Mouse (Mus musculus) heart, postnatal 10 days (tissue): ENCODE data around the gene Gm10135. TPM values are rescaled to one million over a fixed set of nuclear protein-coding genes. Genes with fewer than 3 reads are reported as not detected.
"Not testable (repeated sequence)": the region's sequence is repeated elsewhere in the genome, so short reads cannot be mapped to it uniquely, and the experiment has no call there.

Source experiments
- DNase-seq, 2 experiments: peaks; one replicate each; pipeline ENCODE4 v3.0.0; 2021
- intact Hi-C: fragments of 180-260 bp; cut with DNase I; formaldehyde crosslinking; loops from one replicate; pipeline ENCODE4 v1.15.1; 2025
- total RNA-seq, 2 experiments: library from RNA; stranded (reverse); gene quantifications; 2 replicates each; pipeline ENCODE4 v1.2.3; 2021

Gm10135 gene
- total RNA-seq, 2 experiments from 2014 or later = not detected

DNA sequence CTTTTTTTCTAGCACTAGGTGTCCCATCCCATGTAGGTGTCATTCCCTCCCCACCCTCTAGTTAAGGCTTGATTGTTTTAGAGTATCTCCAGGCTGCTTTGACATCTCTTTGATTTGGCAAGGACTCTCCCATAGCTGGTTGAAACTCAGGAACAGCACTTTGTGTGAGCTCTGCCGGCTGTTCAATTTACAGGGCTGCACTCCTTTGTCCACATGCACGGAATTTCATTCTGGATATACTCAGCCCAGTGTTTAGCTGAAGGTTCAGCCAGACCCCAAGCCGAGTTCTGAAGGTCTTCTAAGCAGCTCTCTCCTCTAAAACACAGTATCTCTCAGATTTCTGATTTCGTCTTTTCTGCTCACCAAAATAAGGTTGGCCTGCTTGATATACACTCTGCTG is 2.1 kb downstream of the Gm10135 start:
- no peak for DNase-seq
- intact Hi-C loops = no loop called here

DNA sequence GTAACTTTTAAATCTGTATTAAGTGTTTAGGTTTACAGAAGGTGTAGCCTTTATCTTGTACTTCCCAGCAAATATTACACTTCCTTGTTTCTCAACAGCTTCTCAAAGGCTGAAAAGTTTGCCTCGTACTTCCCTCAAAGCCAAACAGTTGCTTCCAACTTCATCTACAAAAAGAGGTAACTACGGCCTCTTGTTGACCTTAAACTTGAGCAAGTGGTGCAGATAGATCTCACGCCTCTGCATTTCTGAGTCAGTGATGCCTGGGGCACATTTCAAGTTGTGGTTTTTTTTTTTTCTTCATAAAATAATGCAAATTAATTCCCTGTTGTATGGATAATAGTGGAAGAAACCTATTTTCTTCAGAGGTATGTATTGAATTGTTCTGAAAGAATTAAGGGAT is 8.8 kb downstream of the Gm10135 start:
- DNase-seq = no peak
- intact Hi-C loops = no loop called here

DNA sequence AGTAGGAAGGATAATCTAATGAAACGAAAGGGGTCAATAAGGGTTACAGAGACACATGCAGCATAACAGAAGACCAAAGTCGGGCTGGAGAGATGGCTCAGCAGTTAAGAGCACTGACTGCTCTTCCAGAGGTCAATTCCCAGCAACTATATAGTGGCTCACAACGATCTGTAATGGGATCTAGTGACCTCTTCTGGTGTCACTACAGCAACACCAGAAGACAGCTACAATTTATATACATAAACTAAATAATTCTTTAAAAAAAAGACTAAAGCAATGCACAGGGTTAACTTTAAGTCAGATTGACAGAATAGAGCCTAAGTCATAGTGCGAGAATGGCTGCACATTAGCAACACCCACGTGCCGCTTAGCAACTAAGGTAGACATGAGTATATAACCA is 14.4 kb downstream of the Gm10135 start:
- intact Hi-C loops = no loop called here
- no peak for DNase-seq

DNA sequence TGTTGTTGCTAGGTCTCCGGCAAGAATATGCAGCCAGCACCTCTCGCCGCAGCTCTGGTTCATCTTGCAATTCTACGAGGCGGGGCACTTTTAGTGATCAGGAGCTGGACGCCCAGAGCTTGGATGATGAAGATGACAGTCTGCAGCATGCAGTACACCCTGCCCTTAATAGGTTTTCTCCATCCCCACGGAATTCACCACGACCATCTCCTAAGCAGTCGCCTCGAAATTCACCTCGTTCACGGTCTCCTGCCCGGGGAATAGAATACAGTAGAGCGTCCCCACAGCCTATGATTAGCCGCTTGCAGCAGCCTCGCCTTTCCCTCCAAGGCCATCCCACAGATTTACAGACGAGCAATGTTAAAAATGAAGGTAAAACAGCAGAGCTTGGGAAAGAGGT is 17.2 kb downstream of the Gm10135 start:
- intact Hi-C loops = loop anchor here (5.0 kb wide), 1 partner anchor 65 kb away; no protein-coding TSS in a partner anchor
- DNase-seq = no peak

DNA sequence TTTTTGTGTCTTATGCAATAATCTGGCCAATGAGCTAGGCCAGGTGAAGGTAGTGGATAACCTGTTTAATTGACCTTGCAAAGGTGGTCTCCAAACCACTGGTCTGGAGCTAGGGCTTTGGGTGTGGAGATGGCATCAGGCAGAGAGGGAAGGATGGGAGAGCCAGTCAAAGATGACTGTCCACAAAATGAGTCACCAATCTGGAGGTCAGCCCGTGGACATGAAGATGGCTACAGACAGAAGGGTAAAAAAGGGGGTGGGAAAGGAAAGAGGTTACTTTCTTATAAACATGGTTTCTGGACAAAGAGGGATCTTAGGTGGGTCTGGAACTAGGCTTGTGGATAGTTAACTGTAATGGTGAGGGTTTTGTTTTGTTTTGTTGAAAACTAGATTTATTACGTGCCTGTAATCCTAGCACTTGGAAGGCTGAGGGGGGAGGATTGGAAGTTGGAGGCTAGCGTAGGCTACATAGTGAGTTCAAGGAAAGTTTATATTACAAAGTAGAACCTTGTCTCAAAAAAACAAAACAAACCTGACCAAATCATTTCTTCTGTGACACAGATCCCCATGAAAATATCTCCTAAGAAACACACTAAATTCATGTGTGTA is 20.4 kb downstream of the Gm10135 start:
- DNase-seq = no peak
- intact Hi-C loops = no loop called here

DNA sequence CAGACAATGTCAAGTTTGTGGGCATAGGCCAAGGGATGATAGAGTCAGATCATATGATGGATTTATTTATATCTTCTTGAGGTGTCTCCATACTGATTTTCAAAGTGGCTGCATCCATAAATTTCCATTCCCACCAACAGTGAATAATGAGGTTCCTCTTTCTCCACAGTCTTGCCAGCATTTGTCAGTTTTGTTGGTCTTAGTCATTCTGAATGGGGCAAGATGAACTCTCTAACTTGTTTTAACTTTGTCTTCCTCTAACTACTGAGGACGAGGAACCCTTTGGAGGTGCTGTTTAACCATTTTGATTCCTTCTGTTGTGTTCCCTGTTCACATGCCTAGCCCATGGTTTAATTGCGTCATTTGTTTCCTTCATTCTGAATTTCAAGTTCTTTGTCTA is 24.2 kb downstream of the Gm10135 start:
- intact Hi-C loops = no loop called here
- DNase-seq = no peak

DNA sequence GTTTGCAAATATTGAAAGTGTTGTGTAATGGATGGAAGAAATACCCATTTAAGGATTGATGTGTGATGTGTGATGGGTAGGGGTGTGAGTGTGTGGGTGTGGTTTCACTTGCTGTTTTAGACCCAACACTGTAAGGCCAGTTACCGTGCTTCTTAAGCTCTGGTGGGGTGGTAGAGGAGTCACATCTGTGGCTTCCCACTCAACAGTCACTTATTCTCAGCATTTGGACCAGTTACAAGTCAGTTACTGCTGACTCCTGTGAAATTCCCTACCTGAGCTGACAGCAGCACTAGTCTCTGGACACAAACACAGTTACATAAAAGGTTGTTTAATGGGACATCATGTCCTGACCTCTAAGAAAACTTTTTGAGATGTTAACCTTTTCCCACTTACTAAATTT is 26.4 kb downstream of the Gm10135 start:
- intact Hi-C loops = no loop called here
- DNase-seq = no peak

DNA sequence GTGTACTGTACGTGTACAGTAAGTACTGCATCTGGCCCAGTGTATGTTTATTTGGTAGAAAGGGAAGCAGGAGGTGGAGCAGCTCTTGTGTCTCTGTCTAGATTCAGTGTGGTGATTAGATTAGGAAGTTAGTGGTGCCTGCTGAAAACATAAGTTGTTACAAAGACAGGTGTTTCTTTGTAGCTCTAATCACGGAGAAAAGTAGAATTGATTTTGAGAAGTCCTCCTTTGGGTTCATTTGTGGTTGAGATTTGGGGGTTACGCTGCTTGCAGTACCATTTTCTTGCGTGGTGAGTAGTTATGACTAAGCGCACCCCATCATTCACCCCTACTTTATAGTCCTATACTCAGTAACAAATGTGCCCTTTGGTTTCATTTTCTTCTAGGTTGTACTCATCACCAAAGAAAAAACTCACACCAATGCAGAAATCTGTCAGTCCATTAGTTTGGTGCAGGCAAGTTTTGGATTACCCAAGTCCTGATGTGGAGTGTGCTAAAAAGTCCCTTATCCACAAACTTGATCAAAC is 33.5 kb downstream of the Gm10135 start:
- DNase-seq = no peak
- intact Hi-C loops = no loop called here

DNA sequence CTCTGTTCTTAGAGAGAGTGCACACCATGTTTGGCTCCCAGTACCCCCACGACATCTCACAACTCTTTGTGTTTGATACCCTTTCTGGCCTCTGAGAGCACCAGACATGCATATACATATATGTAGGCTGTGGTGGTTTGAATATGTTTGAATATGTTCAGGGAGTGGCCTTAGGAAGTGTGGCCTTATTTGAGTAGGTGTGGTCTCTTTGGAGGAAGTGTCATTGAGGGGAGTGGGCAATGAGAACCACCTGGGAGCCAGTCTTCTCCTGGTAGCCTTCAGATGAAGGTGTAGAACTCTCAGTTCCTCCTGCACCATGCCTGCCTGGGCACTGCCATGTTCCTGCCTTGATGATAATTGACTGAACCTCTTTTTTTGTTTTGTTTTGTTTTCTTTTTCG is 35.2 kb downstream of the Gm10135 start:
- intact Hi-C loops = no loop called here
- no peak for DNase-seq

DNA sequence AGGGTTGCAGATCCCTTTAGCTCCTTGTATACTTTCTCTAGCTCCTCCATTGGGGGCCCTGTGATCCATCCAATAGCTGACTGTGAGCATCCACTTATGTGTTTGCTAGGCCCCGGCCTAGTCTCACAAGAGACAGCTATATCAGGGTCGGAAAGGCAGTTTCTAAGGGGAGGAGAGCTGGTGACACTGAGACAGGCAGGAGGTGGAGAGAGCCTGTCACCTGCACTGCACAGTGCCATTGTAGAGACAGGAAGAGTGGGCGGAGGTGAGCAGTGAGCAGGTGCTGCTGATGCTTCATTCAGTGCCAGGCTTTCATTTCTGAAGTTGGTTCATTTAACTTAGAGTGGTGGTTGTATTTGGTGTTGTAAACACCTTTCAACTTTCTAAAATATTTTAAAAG is 36.1 kb downstream of the Gm10135 start:
- intact Hi-C loops, DNase-seq: not testable (repeated sequence)

DNA sequence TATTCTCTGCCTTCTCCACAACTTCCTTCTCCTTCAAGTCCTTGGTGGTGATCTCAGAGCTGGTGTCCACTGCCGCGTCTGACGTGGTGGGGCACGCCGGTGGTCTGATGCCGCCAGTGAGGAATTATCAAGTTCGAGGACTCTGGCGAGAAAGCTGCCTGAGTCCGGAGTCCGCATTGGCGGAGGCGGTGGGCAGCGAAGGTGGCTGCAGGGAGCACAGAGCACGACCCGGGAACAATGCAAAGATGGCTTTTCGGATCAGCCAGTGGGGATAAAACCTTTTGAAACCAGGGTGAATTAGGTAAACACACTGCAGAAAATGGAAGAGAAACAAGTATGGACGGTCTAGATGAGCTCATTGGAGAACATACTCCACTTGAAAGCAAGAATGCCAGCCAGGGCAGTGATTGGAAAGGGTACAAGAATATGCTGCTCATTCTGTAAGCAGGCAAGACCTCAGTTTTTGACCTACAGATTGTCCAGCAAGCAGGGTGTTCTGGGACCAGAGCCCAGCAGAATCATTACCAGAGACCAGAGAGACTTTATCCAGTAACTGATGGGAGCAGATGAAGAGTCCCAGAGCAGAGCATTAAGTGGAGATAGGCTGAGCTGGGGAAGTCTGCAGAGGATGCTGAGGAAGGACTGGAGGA is 41.4 kb downstream of the Gm10135 start:
- intact Hi-C loops = no loop called here
- no peak for DNase-seq

DNA sequence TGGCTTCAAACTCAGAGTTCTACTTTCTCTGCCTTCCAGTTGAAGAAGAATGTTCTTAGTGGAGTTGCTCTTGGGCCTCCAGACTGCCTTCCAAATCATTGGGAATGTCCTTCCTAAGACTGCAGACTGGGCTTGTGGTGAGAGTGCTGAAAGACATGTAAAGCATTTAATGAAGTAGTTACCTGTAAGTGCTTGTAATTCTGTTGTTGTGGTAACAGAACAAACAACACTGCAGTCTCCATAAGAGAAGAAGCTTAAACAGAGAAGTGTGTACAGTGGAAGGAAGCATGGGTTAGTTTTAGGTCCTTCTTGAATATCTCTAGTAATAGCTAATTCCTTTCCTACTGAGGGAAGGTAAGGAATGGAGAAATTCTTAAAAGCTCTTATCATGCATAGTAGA is 47.4 kb downstream of the Gm10135 start:
- intact Hi-C loops = no loop called here
- no peak for DNase-seq

DNA sequence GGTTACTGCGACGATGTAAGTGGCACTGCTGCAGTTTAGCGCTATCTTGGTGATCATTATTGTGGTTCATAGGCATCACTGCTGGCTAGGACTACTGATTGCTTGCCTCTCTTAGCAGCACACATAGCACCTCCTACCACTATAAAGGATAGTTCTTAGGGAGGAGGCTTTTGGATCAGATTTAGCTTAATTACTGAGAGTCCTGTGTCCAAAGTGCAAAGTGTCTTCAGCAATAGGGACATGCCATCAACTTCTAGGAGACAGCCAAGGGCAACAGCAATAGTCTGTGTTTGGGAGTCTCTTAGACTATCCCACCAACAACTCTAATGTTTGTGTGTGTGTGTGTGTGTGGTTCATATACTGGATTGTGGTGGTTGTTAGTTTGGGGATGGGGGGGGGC is 51.7 kb downstream of the Gm10135 start:
- intact Hi-C loops = no loop called here

DNA sequence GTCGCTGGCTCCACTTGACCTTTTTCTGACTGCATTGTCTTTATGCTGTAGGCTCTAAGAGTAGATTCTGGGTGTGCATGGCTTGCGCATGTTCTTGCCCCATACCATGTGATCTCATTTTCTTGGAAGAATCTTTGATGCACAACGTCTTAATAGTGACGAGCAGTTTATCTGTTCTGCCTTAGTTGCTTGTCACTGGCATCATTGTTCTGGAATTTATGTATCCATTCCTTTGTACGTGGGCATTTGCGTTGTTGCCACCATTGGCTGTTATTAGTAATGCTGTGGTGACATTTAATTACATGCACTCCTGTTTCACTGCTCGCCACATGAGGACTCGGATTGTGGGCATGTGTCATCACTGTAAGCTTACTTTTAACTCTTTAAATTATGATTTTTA is 53.3 kb downstream of the Gm10135 start:
- no peak for DNase-seq
- intact Hi-C loops = no loop called here

More for the DNA sequence above, 51.7 kb downstream of the Gm10135 start:
- no peak for DNase-seq

DNA sequence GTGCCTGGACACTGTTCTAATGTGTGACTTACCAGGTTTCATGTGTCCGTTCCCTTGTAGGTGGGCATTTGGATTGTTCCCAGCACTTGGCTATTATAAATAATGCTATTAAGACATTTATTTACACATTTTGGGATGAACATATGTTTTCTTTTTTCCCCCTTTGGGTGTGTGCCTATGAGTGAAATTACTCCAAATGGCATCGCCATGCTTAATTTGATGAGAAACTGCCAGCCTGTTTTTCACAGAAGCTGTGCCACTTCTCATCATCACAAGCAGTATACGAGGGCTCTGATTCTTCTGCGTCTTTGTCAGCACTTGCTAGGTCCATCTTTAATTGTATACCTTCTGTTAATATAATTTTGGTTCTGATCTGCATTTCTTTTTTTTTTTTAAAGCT is 54.1 kb downstream of the Gm10135 start:
- DNase-seq = no peak
- intact Hi-C loops = no loop called here

DNA sequence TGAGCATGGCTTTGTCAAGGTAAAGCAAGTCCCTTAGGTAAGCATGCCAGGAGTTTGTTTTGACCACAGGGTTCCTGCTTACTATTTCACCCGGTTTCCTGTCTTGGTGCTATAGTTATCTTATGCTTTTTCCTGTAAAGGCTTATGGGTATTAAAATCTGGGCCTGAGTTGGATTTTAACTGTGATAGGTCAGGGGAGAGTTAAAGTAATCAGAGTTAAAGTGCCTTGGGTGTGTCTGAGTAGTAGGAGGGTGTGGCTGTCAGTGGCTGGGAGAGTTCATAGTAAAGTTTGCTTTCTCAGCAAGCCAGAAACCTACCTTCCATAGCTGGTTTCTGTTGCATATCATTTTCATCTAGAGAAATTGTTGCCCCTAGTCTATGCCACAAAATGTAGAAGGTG is 57.7 kb downstream of the Gm10135 start:
- no peak for DNase-seq
- intact Hi-C loops = no loop called here

DNA sequence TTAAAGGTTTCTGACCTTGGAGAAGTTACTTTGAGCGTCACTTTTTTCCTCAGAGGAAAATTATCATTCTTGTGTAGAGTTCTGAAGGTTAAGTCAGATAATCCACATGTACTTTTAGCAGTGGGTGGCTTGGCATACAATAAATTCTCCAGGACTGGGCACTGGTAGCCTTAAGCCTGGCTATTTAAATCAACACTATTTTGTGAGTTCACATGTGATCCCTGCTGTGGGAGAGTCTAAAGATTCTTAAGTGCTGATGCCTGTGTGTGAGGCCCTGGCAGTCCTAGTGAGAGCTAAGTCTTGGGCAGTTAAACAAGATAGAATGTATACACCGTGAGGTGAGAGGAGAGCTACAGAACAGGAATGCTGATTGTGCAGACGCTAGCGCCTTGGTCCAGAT is 58.5 kb downstream of the Gm10135 start:
- intact Hi-C loops = no loop called here

More for the DNA sequence above, 58.5 kb downstream of the Gm10135 start:
- no peak for DNase-seq

Other genes starting within 250 kb of the Gm10135 start
- gene Txk, start 221.9 kb downstream of the Gm10135 start, total RNA-seq = under 1 TPM; 0.22 to 0.34 TPM
- gene Tec, start 106.2 kb downstream of the Gm10135 start, total RNA-seq = 10 to 100 TPM in 1 of 2 experiments, 1 to 10 TPM in 1; 8.0 to 10.8 TPM
- 100 to 1,000 TPM; 128 to 131 TPM for gene Slain2, start 60.4 kb downstream of the Gm10135 start, total RNA-seq
- gene Slc10a4, start 32.2 kb upstream of the Gm10135 start, total RNA-seq = not detected